In the genomic region with DNA sequence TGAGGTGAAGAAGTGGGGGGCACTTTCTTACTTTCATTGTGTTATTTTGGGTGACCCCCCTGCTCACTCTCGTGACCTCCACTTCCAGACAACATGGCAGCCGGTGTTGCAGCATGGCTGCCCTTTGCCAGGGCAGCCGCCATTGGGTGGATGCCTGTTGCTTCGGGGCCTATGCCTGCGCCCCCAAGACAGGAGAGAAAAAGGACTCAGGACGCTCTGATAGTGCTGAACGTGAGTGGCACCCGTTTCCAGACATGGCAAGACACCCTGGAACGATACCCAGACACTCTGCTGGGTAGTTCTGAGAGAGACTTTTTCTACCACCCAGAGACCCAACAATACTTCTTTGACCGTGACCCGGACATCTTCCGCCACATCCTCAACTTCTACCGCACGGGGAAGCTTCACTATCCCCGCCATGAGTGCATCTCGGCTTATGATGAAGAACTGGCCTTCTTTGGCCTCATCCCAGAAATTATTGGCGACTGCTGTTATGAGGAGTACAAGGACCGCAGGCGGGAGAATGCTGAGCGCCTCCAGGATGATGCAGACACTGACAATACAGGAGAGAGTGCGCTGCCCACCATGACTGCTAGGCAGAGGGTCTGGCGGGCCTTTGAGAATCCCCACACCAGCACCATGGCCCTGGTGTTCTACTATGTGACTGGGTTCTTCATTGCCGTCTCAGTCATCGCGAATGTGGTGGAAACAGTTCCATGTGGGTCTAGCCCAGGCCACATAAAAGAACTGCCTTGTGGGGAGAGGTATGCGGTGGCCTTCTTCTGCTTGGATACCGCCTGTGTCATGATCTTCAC, we compare ENCODE assay signal across 11 mouse cellular contexts. TPM values are rescaled to one million over a fixed set of nuclear protein-coding genes. Genes with fewer than 3 reads are reported as not detected.
DNase-seq lines count a peak whose midpoint lies in the region; ATAC-seq and TF ChIP-seq lines count a peak whose summit lies in the region.
"Had no signal": no experiment of that assay in that cellular context is flagged by ENCODE, and none has a peak within 500 bp of the region (broad histone marks: within the 10 kb centered on the region; RNA-seq: fewer than 3 reads in every experiment).

No protein-coding gene starts in this region.

- H3K4me1 ChIP-seq in kidney, embryonic 15.5 days = peaks cover 15% of the 10 kb centered on the region
- H3K4me1 ChIP-seq in kidney, adult 2 months (ENCODE audit: control insufficient read depth, insufficient read depth, low read length) = no peaks in the 10 kb centered on the region
- peaks cover 4% of the 10 kb centered on the region; the same call in 1 of the 2 replicates for H3K4me1 ChIP-seq in hindbrain, postnatal 0 days (ENCODE audit: insufficient read depth, low read length)
- H3K4me1 ChIP-seq in kidney, embryonic 14.5 days (ENCODE audit: control insufficient read depth, insufficient read depth, low read length) = no peaks in the 10 kb centered on the region

- no peaks in the 10 kb centered on the region for H3K36me3 ChIP-seq in kidney, embryonic 15.5 days
- H3K36me3 ChIP-seq in kidney, adult 2 months (ENCODE audit: control insufficient read depth, insufficient read depth, low read length) = no peaks in the 10 kb centered on the region
- H3K36me3 ChIP-seq in hindbrain, postnatal 0 days (ENCODE audit: insufficient read depth, low read length) = no peaks in the 10 kb centered on the region
- H3K36me3 ChIP-seq in kidney, embryonic 14.5 days (ENCODE audit: control insufficient read depth, insufficient read depth, low read length) = no peaks in the 10 kb centered on the region

- no peak overlapping the region for H3K9ac ChIP-seq in kidney, embryonic 15.5 days
- no peak overlapping the region for H3K9ac ChIP-seq in hindbrain, postnatal 0 days (replicated peaks; ENCODE audit: low read length)
- H3K9ac ChIP-seq in kidney, embryonic 14.5 days (ENCODE audit: low read depth, low read length) = no peak overlapping the region

- 94% methylated on average over 27 of the region's 27 CpGs for WGBS in kidney, embryonic 15.5 days
- WGBS in kidney, adult 2 months = 95% methylated on average over 27 of the region's 27 CpGs
- WGBS in hindbrain, postnatal 0 days = 96% methylated on average over 27 of the region's 27 CpGs
- WGBS in kidney, embryonic 14.5 days = 95% methylated on average over 27 of the region's 27 CpGs

- no peaks in the 10 kb centered on the region for H3K9me3 ChIP-seq in kidney, embryonic 15.5 days (replicated peaks)
- no peaks in the 10 kb centered on the region for H3K9me3 ChIP-seq in hindbrain, postnatal 0 days (ENCODE audit: low read length)
- H3K9me3 ChIP-seq in kidney, embryonic 14.5 days (ENCODE audit: control insufficient read depth, low read length) = no peaks in the 10 kb centered on the region

- no peak overlapping the region for H3K27ac ChIP-seq in kidney, embryonic 15.5 days
- H3K27ac ChIP-seq in kidney, adult 2 months (ENCODE audit: insufficient read depth, low read depth, low read length) = no peak overlapping the region
- H3K27ac ChIP-seq in hindbrain, postnatal 0 days = no peak overlapping the region
- H3K27ac ChIP-seq in kidney, embryonic 14.5 days (ENCODE audit: low read depth, low read length) = no peak overlapping the region
- H3K27ac ChIP-seq: kidney, postnatal 0 days had no signal

- ATAC-seq in kidney, embryonic 15.5 days (replicated peaks; ENCODE audit: low FRiP score) = no peak
- no peak for ATAC-seq in hindbrain, postnatal 0 days
- ATAC-seq in kidney, embryonic 14.5 days (ENCODE audit: low FRiP score, low TSS enrichment) = no peak

- H3K27me3 ChIP-seq in kidney, embryonic 15.5 days = peaks cover 41% of the 10 kb centered on the region
- H3K27me3 ChIP-seq in kidney, adult 2 months (replicated peaks; ENCODE audit: control insufficient read depth, insufficient read depth, low read length) = peaks cover 6% of the 10 kb centered on the region
- H3K27me3 ChIP-seq in hindbrain, postnatal 0 days (ENCODE audit: insufficient read depth, low read length) = no peaks in the 10 kb centered on the region
- H3K27me3 ChIP-seq in kidney, embryonic 14.5 days (ENCODE audit: control insufficient read depth, insufficient read depth, low read length) = peaks cover 5% of the 10 kb centered on the region

- DNase-seq in kidney, adult 2 months = no peak
- DNase-seq in ES-CJ7 (ENCODE audit: low read depth, low spot score) = peak; percentile 17
- peak; percentile 77 for DNase-seq in cerebellum, adult 9-10 months
- no peak for DNase-seq in hindbrain, postnatal 0 days (ENCODE audit: low spot score)
- no peak for DNase-seq in adrenal gland, postnatal 14 days
- no peak for DNase-seq in kidney, adult 18-20 months
- DNase-seq: heart, adult 18-20 months; lung, adult 2 months had no signal

- H3K4me2 ChIP-seq in kidney, embryonic 15.5 days = peak overlapping the region; percentile 99; the same call in 1 of the 2 replicates
- H3K4me2 ChIP-seq in hindbrain, postnatal 0 days (ENCODE audit: low read depth, low read length) = peak overlapping the region; percentile 71
- H3K4me2 ChIP-seq in kidney, embryonic 14.5 days (replicated peaks; ENCODE audit: low read depth, low read length) = no peak overlapping the region; the same call in 1 of the 2 replicates

- H3K4me3 ChIP-seq in kidney, embryonic 15.5 days (replicated peaks) = 0 out of 2 replicates have a peak overlapping the region, but pooled peaks have one; percentile 75
- no peak overlapping the region for H3K4me3 ChIP-seq in kidney, adult 2 months (ENCODE audit: insufficient read depth, low read depth, low read length)
- H3K4me3 ChIP-seq in hindbrain, postnatal 0 days (ENCODE audit: low read length) = peak overlapping the region; percentile 89
- no peak overlapping the region; the same call in 1 of the 2 replicates for H3K4me3 ChIP-seq in kidney, embryonic 14.5 days (ENCODE audit: low read length)

- TF ChIP-seq CTCF in kidney, adult 2 months (conservative IDR thresholded peaks at IDR 0.05; ENCODE audit: insufficient read depth, insufficient read length, low read depth, low read length) = no peak
- no peak for TF ChIP-seq CTCF in hindbrain, postnatal 0 days (IDR thresholded peaks at IDR 0.05; ENCODE audit: low read depth)

- TF ChIP-seq POLR2A in kidney, adult 2 months (IDR thresholded peaks at IDR 0.05; ENCODE audit: low read depth, low read length) = no peak

RNA-seq across cellular contexts. Expression of gene Kcnd2, which starts 1.1 kb away (rescaled TPM):
- 2.0 and 2.7 TPM in 2 replicates for polyA plus RNA-seq in kidney, embryonic 15.5 days (2015; fragmentation: Nextera tagmentation; extraction: Ambion mirVana)
- 0.10 and 0.13 TPM in 2 replicates for polyA plus RNA-seq in kidney, adult 2 months (2012; rRNA removed)
- total RNA-seq in hindbrain, postnatal 0 days (2014; rRNA removed) = 87.7 and 90.6 TPM in 2 replicates
- 40.6 and 41.9 TPM in 2 replicates for polyA plus RNA-seq in hindbrain, postnatal 0 days (2015; fragmentation: Nextera tagmentation; extraction: Ambion mirVana)
- 1.9 and 2.9 TPM in 2 replicates for total RNA-seq in adrenal gland, postnatal 14 days (2021)
- 3.8 and 4.1 TPM in 2 replicates for polyA plus RNA-seq in kidney, embryonic 14.5 days (2014; fragmentation: Nextera tagmentation; extraction: Ambion mirVana)

Comparison
In these comparisons a context has a peak if more than half of its experiments do, and no peak if none do; other contexts are left out.
1. H3K4me3 ChIP-seq: peak in kidney, embryonic 15.5 days (single experiment) and hindbrain, postnatal 0 days (single experiment); none in kidney, adult 2 months (single experiment) and kidney, embryonic 14.5 days (single experiment).
2. DNase-seq: peak in ES-CJ7 (single experiment) and cerebellum, adult 9-10 months (single experiment); none in kidney, adult 2 months (single experiment), hindbrain, postnatal 0 days (single experiment), adrenal gland, postnatal 14 days (single experiment) and kidney, adult 18-20 months (single experiment).